Mouse (Mus musculus): Measurements from ENCODE around the gene Rps6kc1. TPM values are rescaled to one million over a fixed set of nuclear protein-coding genes. Genes with fewer than 3 reads are reported as not detected.

The Rps6kc1 gene
- total RNA-seq, 4 experiments from 2014 or later: 112 to 133 (median 128) TPM

Other genes starting within 250 kb of the Rps6kc1 start
- 10 to 100 TPM; 56.3 to 64.7 (median 57.9) TPM for gene Angel2, start 13.3 kb upstream of the Rps6kc1 start, total RNA-seq (2022)
- 1 to 10 TPM; 2.0 to 3.0 (median 2.6) TPM for gene Vash2, start 67.5 kb upstream of the Rps6kc1 start, total RNA-seq (2022)
- gene Flvcr1, start 114.4 kb upstream of the Rps6kc1 start, total RNA-seq (2022): 10 to 100 TPM; 12.5 to 15.3 (median 14.3) TPM
- not detected for gene Spata45, start 124.9 kb upstream of the Rps6kc1 start, total RNA-seq (2022)
- 10 to 100 TPM; 28.7 to 35.8 (median 31.9) TPM for gene Tatdn3, start 151.2 kb upstream of the Rps6kc1 start, total RNA-seq (2022)
- gene Nsl1, start 151.2 kb upstream of the Rps6kc1 start, total RNA-seq (2022): 1 to 10 TPM in 1 of 4 experiments, under 1 TPM in 3; 0.37 to 1.3 (median 0.55) TPM
- 1 to 10 TPM in 3 of 4 experiments, under 1 TPM in 1; 0.89 to 5.4 (median 3.9) TPM for gene Batf3, start 186.1 kb upstream of the Rps6kc1 start, total RNA-seq (2022)